Mouse (Mus musculus) liver, embryonic 15.5 days (tissue): Measurements from ENCODE around the gene Wipf2. TPM values are rescaled to one million over a fixed set of nuclear protein-coding genes. Genes with fewer than 3 reads are reported as not detected.
A peak's percentile ranks its signal among the peaks of the same experiment; 100 is the strongest.

Experiments
- ATAC-seq: fragments of 200-750 bp; cut with Nextera tagmentation; 2 replicates; pipeline ENCODE4 v1.8.0; 2017; ENCODE audit warnings: moderate number of reproducible peaks, mild to moderate bottlenecking, moderate library complexity; ENCODE audit not compliant: insufficient read depth
- H3K27ac ChIP-seq: fragments of 300-500 bp; sonication (generic); replicated peaks from 2 replicates; pipeline ENCODE4 v1.5.1; 2015; ENCODE audit warnings: mild to moderate bottlenecking, inconsistent platforms
- H3K27me3 ChIP-seq: fragments of 300-500 bp; sonication (generic); 2 replicates; pipeline ENCODE4 v1.6.1; 2015; ENCODE audit warnings: mild to moderate bottlenecking, inconsistent platforms
- H3K36me3 ChIP-seq: fragments of 300-500 bp; sonication (generic); replicated peaks from 2 replicates; pipeline ENCODE4 v1.6.1; 2015; ENCODE audit warnings: moderate library complexity, mild to moderate bottlenecking, inconsistent platforms
- H3K4me1 ChIP-seq: fragments of 300-500 bp; sonication (generic); replicated peaks from 2 replicates; pipeline ENCODE4 v1.6.1; 2015; ENCODE audit warnings: inconsistent platforms
- H3K4me2 ChIP-seq: fragments of 300-500 bp; sonication (generic); 2 replicates; pipeline ENCODE4 v1.6.1; 2015; ENCODE audit warnings: moderate library complexity, mild to moderate bottlenecking, inconsistent platforms
- H3K4me3 ChIP-seq: fragments of 300-500 bp; sonication (generic); replicated peaks from 2 replicates; pipeline ENCODE4 v1.5.1; 2015; ENCODE audit warnings: mild to moderate bottlenecking, inconsistent platforms
- H3K9ac ChIP-seq: fragments of 300-500 bp; sonication (generic); 2 replicates; pipeline ENCODE4 v1.6.1; 2015; ENCODE audit warnings: moderate library complexity, mild to moderate bottlenecking, inconsistent platforms
- H3K9me3 ChIP-seq: fragments of 300-500 bp; sonication (generic); replicated peaks from 2 replicates; pipeline ENCODE4 v1.6.1; 2016; ENCODE audit warnings: inconsistent platforms
- WGBS: fragments of 180-500 bp; shearing (Covaris S2); methylation state at CpG from one replicate; pipeline ENCODE4 v1.1.7; 2015; ENCODE audit warnings: mixed read lengths; ENCODE audit not compliant: insufficient replicate concordance; 5-methylcytosine and 5-hydroxymethylcytosine counted together
- polyA plus RNA-seq: library from polyadenylated mRNA; unstranded; fragments of >200 nt; fragmentation: Nextera tagmentation; extraction: Ambion mirVana; gene quantifications from 2 replicates; pipeline ENCODE4 v1.2.1, GENCODE M21; 2015

Wipf2 gene
- polyA plus RNA-seq, 1 experiment from 2014 or later, result 1.2 TPM

GRCm38 (mm10) chr11:98854659-98855058 is 8.8 kb upstream of the Wipf2 start:
- Histone ChIP-seq H3K9me3 (no peaks in the 10 kb centered on the region), H3K27ac (no peak overlapping the region), H3K4me3 (no peak overlapping the region), H3K4me1 (peaks cover 18% of the 10 kb centered on the region), H3K36me3 (no peaks in the 10 kb centered on the region), H3K9ac (no peak overlapping the region), H3K27me3 (peaks cover 15% of the 10 kb centered on the region), H3K4me2 (no peak overlapping the region)
- WGBS, result 75% methylated on average over 2 of the region's 2 CpGs
- no peak for ATAC-seq

DNA sequence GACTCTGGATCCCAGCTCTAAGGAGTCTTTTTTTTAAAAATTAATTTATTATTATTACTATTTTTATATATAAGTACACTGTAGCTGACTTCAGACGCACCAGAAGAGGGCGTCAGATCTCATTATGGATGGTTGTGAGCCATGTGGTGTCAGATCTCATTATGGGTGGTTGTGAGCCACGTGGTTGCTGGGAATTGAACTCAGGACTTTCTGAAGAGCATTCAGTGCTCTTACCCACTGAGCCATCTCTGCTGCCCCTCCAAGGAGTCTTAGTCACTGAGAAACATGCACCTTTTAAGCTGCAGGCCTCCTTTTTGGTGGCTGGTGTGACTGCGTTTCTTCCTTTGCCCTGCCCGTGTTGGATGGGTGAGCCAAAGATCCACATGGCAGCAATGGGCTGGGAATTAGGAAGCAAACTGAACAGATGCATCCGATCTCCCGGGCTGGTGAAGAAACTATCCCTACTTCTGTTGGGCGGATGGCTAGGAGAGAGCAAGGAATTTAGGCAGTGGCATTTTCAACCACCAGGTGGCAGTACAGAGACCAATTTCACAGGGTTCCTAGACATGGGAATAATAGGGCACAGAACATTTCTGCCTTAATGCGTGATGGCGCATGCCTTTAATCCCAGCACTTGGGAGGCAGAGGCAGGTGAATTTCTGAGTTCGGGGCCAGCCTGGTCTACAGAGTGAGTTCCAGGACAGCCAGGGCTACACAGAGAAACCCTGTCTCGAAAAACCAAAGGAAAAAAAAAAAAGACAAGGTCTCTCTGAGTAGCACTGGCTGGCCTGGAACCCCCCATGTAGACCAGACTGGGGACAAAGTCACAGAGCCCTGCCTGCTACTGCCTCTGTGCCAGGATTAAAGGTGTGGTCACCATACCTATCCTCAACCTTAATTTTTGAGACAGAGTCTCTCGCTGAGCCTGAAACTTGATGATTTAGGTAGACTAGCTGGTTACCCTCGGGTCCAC is 4.4 kb upstream of the Wipf2 start:
- H3K4me1 ChIP-seq, result peaks cover 19% of the 10 kb centered on the region

GRCm38 (mm10) chr11:98863751-98864429 is 452 bp downstream of the Wipf2 start:
- H3K4me1 ChIP-seq, result peaks cover 27% of the 10 kb centered on the region
- peak overlapping the region; percentile 78 for H3K4me2 ChIP-seq
- ATAC-seq, result peak; percentile 55
- H3K36me3 ChIP-seq, result peaks cover 26% of the 10 kb centered on the region
- peak overlapping the region; percentile 87 for H3K9ac ChIP-seq
- peak overlapping the region; percentile 78 for H3K27ac ChIP-seq
- H3K27me3 ChIP-seq, result 0 out of 2 replicates have a peak, but pooled peaks cover 4% of the 10 kb centered on the region
- H3K9me3 ChIP-seq, result no peaks in the 10 kb centered on the region
- under 1% methylated on average over 39 of the region's 39 CpGs for WGBS
- peak overlapping the region; percentile 87 for H3K4me3 ChIP-seq

More for the DNA sequence above, 4.4 kb upstream of the Wipf2 start:
- Histone ChIP-seq H3K4me2 (peak overlapping the region; percentile 47), H3K27ac (no peak overlapping the region; the same call in 1 of the 2 replicates), H3K36me3 (no peaks in the 10 kb centered on the region), H3K4me3 (0 out of 2 replicates have a peak overlapping the region, but pooled peaks have one; percentile 4), H3K27me3 (0 out of 2 replicates have a peak, but pooled peaks cover 4% of the 10 kb centered on the region), H3K9me3 (no peaks in the 10 kb centered on the region), H3K9ac (no peak overlapping the region)
- WGBS, result 26% methylated on average over 14 of the region's 14 CpGs
- ATAC-seq, result peak; percentile 51

GRCm38 (mm10) chr11:98867293-98867692 is 3.9 kb downstream of the Wipf2 start:
- H3K9me3 ChIP-seq, result no peaks in the 10 kb centered on the region
- H3K4me3 ChIP-seq, result no peak overlapping the region
- H3K4me2 ChIP-seq, result no peak overlapping the region
- H3K36me3 ChIP-seq, result peaks cover 49% of the 10 kb centered on the region
- no peak overlapping the region for H3K9ac ChIP-seq
- no peaks in the 10 kb centered on the region for H3K27me3 ChIP-seq
- no peak for ATAC-seq
- H3K4me1 ChIP-seq, result peaks cover 22% of the 10 kb centered on the region
- WGBS, result 87% methylated on average over 12 of the region's 12 CpGs
- no peak overlapping the region for H3K27ac ChIP-seq

- H3K9me3 ChIP-seq, result no peaks in the 10 kb centered on the region
- no peak overlapping the region for H3K27ac ChIP-seq
- no peak overlapping the region for H3K4me2 ChIP-seq
- peaks cover 14% of the 10 kb centered on the region for H3K4me1 ChIP-seq
- no peaks in the 10 kb centered on the region for H3K27me3 ChIP-seq
- 80% methylated on average over 8 of the region's 8 CpGs for WGBS
- H3K4me3 ChIP-seq, result no peak overlapping the region
- no peak overlapping the region for H3K9ac ChIP-seq
- no peak for ATAC-seq
- peaks cover 56% of the 10 kb centered on the region for H3K36me3 ChIP-seq
Observed at GRCm38 (mm10) chr11:98869906-98870305, 6.5 kb downstream of the Wipf2 start.

DNA sequence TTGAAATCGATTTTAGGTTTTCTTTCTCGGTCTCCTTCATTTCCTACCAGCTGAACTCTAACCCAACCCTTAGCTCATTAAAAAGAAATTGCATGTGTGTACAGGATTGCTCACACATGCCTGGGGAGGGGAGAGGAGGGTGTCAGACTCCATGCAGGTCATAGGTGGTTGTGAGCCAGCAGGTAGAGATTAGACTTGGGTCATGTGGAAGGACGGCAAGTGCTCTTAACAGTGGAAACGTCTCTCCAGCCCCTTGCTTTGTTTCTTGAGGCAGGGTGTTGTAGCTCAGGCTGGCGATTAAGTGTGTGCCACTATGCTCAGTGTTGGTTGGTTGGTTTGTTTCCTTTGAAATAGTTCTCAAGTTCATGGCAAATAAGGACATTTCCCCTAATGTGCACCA is 7.4 kb downstream of the Wipf2 start:
- H3K4me3 ChIP-seq, result no peak overlapping the region
- no peak overlapping the region for H3K27ac ChIP-seq
- no peaks in the 10 kb centered on the region for H3K27me3 ChIP-seq
- H3K36me3 ChIP-seq, result peaks cover 56% of the 10 kb centered on the region
- no peak overlapping the region for H3K9ac ChIP-seq
- ATAC-seq, result no peak
- 70% methylated on average over 5 of the region's 5 CpGs for WGBS
- no peaks in the 10 kb centered on the region for H3K9me3 ChIP-seq
- no peak overlapping the region for H3K4me2 ChIP-seq
- H3K4me1 ChIP-seq, result peaks cover 19% of the 10 kb centered on the region

- no peak for ATAC-seq
- H3K4me2 ChIP-seq, result no peak overlapping the region
- 66% methylated on average over 4 of the region's 4 CpGs for WGBS
- no peak overlapping the region for H3K9ac ChIP-seq
- H3K36me3 ChIP-seq, result peaks cover 55% of the 10 kb centered on the region
- no peak overlapping the region for H3K4me3 ChIP-seq
- H3K4me1 ChIP-seq, result peaks cover 19% of the 10 kb centered on the region
- H3K27me3 ChIP-seq, result no peaks in the 10 kb centered on the region
- no peaks in the 10 kb centered on the region for H3K9me3 ChIP-seq
- H3K27ac ChIP-seq, result no peak overlapping the region
Observed at GRCm38 (mm10) chr11:98871416-98871815, 8.0 kb downstream of the Wipf2 start.

GRCm38 (mm10) chr11:98872040-98872439 is 8.6 kb downstream of the Wipf2 start:
- Histone ChIP-seq H3K9me3 (no peaks in the 10 kb centered on the region), H3K27me3 (no peaks in the 10 kb centered on the region), H3K36me3 (peaks cover 48% of the 10 kb centered on the region), H3K4me3 (no peak overlapping the region), H3K4me2 (no peak overlapping the region), H3K27ac (no peak overlapping the region), H3K9ac (no peak overlapping the region), H3K4me1 (peaks cover 25% of the 10 kb centered on the region)
- ATAC-seq, result no peak
- 85% methylated on average over 4 of the region's 4 CpGs for WGBS

- Histone ChIP-seq H3K27me3 (no peaks in the 10 kb centered on the region), H3K9me3 (no peaks in the 10 kb centered on the region), H3K4me2 (no peak overlapping the region), H3K27ac (no peak overlapping the region), H3K4me1 (peaks cover 25% of the 10 kb centered on the region), H3K4me3 (no peak overlapping the region), H3K9ac (no peak overlapping the region), H3K36me3 (peaks cover 30% of the 10 kb centered on the region)
- ATAC-seq, result peak; percentile 64
- 65% methylated on average over 9 of the region's 9 CpGs for WGBS
Observed at GRCm38 (mm10) chr11:98873900-98874299, 10.5 kb downstream of the Wipf2 start.

GRCm38 (mm10) chr11:98877001-98877400 is 13.6 kb downstream of the Wipf2 start:
- WGBS, result 82% methylated on average over 9 of the region's 9 CpGs
- Histone ChIP-seq H3K9me3 (no peaks in the 10 kb centered on the region), H3K9ac (no peak overlapping the region), H3K27ac (no peak overlapping the region), H3K27me3 (no peaks in the 10 kb centered on the region), H3K4me3 (no peak overlapping the region), H3K4me2 (no peak overlapping the region), H3K36me3 (peaks cover 10% of the 10 kb centered on the region), H3K4me1 (peaks cover 25% of the 10 kb centered on the region)
- ATAC-seq, result no peak

- 80% methylated on average over 3 of the region's 3 CpGs for WGBS
- Histone ChIP-seq H3K4me2 (no peak overlapping the region), H3K27ac (no peak overlapping the region), H3K36me3 (peaks cover 79% of the 10 kb centered on the region), H3K9me3 (no peaks in the 10 kb centered on the region), H3K4me3 (no peak overlapping the region), H3K4me1 (peaks cover 11% of the 10 kb centered on the region), H3K27me3 (no peaks in the 10 kb centered on the region), H3K9ac (no peak overlapping the region)
- no peak; the same call in 1 of the 2 replicates for ATAC-seq
Observed at GRCm38 (mm10) chr11:98887703-98888102, 24.3 kb downstream of the Wipf2 start.
